Mouse (Mus musculus): ENCODE data around the gene Yipf7.

Yipf7 gene

DNA sequence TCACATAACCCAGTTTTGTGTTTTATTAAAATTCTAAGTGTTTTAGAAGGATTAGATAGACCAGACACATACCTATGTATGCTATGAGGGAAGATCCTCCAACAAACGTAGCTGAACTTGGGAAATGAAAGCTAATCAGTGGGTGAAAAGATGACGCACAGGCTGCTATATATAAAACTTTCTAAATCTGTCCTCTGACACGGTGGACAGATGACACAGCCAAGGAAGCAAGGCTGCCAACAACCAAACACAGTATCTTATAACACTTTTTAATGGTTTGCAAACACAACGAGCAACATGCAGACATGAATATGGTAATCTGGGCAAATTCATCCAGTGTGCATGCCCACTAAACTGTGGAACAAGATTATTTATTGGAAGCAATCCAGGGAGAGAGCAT lies at the start of gene Yipf7:
TSS of gene Yipf7 (minus strand) at position 160 of the 400 bp plus-strand sequence.
- peak; percentile 23 for DNase-seq (ENCODE audit: low spot score in 2 of 2)

DNA sequence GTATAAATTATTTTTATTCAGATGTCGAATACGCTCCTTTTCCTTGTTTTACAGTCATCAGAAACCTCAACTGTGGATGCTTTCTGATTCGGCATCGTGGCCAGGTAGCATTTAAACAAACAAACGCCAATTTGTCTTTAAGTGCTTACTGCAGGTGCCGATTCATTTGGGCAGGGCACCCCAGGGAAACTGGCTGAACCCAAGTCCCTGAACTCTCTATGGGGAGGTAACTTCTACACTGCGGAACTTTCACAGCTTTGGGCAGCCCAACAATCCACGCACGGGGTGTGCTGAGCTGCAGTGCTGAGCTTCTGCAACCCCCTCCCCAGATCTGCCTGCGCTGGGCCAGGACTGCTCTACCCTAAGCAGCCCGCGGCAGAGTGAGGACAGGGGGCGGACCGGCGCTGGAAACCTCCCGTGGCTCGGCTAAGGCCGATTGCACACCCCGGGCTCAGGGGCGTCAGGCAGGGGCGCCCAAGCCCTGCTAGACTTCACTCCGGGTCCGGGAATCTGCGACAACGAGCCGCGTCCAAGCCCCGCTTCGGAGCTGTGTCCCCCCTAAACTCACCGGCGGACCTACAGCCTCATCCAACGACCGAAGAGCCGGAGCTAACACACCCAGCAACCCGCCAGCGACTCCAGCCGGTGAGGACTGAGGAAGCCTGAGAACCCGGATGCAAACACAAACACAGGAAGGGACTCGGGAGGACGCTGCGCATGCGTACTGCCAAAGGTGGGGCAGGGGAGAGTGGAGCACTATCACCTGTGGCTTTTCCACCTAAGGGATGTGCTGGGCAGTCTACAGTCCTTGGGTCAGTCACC lies 49.4 kb upstream of the Yipf7 start, which contains the start of gene Gnpda2:
TSS of gene Gnpda2 (minus strand) at position 701 of the 822 bp plus-strand sequence.
- peak; percentile 86 to 89 for DNase-seq (ENCODE audit: low spot score in 2 of 2)

DNA sequence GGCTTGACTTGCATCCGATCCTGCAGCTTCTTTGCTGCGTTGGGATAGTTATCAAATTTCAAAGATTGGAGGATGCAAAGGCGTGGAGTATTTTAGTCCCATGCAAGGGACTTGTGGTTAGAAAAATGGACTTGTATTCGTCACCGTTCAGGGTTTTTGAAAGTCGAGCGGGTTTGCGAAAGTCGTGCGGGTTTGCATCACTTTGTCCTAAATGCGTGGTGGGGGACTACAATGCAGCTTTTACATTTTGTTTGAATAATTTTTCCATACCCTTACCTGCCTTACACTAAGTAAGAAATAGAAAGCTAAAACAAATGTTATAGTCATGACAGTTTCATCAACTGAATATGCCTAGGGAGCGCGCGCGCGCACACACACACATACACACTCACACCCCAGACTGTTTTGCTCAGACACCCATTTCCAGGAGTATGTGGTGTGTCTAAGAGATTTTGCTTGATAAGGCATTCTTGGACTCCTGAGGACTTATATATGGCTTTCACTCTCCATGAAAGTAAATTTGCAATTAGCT lies 15.0 kb upstream of the Yipf7 start:
- DNase-seq (ENCODE audit: low spot score in 2 of 2): peak in 1 of 2 experiments; percentile 13

DNA sequence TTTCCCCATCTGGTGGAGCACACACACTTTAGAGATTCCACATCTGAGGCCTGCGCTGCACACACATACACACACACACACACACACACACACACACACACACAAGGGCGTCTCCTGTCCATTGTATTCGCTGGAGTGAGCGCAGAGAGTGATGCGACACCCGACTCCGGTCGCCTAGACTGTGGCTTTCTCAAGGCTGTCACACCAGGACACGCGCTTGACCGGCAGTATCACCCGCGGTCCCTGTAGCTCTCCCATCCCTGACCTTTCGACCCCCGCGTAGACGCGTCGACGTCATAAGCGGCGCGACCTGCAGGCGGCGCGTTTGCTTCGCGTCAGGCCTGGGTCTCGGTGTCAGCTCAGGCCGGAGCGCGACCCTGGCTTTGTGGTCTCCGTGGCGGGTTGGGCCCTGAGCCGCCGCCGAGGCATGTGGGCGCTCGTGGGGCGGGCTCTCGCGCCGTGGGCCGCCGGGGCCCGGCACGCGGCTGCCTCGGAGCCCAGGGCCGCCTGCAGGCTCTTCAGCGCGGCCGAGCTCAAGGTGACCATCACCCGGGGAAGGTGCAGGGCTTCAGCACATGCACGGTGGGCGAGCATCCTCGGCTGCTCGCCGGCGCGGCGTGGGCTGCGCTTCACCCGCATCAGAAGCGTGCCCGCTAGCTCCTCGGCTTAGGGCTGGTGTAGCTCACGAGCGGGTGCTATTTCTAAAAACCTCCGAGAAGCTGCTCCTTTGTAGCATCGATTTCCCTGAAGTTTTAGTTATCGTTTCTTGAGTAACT lies 14.4 kb upstream of the Yipf7 start, which contains the start of gene Guf1:
TSS of gene Guf1 (plus strand) at position 296 of the 776 bp plus-strand sequence.
- peak; percentile 94 to 97 for DNase-seq (ENCODE audit: low spot score in 2 of 2)

DNA sequence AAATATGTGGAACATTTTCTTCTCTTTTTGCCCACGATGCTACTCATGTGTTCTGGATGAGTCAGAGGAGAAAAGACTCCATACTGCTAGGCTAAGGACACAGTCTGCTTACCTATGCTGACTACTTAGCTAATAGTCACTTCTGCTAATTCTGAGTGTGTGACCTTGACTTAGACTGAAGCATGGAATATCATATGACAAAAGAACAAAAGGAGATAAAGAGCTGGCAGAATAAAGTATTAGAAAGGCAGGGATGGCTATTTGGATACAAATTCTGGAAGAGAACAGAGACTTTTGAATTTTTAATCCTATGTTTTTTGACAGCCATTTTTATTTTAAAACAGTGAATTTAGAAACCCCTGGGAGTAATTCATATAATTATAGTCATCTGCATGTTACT lies 768 bp downstream of the Yipf7 start:
- DNase-seq (ENCODE audit: low spot score in 2 of 2): no peak

DNA sequence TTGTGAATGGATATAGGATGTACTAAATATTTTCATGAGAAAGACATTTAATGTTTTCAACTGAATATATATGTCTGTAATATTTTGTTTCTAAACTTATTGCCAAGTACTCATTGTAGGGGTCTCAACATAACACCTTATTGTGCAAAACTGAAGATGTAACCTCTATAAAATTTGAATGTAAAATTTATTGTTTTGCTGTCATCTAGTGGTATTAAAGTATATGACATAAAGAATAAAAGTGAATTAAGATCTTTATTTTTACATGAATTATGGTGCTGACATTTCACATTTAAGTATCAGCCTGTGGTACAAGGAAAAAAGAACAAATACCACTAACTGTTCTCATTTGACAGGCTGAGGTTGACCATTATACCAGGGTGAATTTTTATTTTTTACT lies 18.5 kb downstream of the Yipf7 start:
- DNase-seq (ENCODE audit: low spot score in 2 of 2): no peak

DNA sequence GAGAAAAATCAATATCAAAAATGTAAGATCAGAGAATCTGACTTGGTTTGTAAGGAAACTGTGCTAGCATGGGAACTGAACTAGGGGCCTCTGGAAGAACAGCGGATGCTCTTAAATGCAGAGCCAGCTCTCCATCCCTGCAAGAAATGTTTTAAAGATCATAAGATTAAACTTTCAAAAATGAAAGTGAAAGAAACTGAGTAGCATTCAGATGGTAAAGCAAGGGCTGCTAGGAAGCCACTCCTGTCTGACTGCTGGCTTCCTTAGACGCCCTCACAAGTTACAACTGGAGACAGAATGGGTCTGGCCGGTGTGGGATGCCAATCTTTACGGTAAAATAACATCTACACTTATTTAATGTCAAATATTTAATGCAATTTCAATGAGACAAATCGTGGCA lies 20.4 kb downstream of the Yipf7 start:
- no peak for DNase-seq (ENCODE audit: low spot score in 2 of 2)

DNA sequence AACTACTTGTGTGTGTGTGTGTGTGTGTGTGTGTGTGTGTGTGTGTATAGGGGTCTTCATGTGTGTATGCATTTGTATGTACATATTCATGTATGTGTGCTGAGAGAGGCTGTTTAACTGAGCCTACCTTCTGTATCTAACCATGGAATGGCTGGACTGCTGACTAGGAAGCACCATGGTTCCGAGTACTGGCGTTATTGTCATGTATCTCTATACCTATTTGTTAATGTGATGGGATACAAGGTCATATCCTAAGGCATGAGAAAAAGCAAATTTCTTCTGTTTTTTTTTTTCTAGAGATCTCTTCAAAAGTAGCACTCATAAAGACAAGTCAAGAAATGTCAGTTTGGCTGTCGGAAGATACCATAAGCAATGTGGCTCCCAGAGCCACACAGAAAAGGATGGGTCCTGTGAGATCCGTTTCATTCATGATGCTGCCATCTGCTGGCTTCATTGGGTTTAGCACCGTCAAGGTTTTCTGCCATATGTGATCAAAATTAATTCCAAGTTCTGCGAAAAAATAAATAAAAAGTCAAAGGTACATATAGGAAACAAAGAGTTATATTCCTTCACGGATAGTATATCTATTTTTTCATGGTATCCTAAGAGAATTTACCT lies 21.7 kb downstream of the Yipf7 start:
- peak; percentile 78 to 81 for DNase-seq (ENCODE audit: low spot score in 2 of 2)

DNA sequence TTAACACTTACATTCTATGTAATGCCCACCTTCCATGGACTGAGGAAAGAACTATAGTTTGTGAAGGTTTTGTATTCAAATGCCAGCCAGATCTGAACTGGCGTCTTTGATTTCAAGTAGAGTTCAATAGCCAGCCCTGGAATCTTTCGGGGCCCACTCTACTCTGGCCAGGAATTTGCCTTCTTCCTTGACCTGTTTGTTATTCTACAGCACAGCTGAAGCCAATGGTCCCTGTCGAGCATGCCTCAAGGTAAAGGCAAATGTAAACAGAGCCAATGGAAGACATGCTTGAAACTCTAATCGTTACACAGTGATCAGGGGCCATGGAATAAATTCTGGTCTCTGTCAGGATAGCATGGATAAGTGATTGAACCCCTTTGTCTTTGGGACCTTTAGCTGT lies 30.2 kb downstream of the Yipf7 start:
- DNase-seq (ENCODE audit: low spot score in 2 of 2): no peak

DNA sequence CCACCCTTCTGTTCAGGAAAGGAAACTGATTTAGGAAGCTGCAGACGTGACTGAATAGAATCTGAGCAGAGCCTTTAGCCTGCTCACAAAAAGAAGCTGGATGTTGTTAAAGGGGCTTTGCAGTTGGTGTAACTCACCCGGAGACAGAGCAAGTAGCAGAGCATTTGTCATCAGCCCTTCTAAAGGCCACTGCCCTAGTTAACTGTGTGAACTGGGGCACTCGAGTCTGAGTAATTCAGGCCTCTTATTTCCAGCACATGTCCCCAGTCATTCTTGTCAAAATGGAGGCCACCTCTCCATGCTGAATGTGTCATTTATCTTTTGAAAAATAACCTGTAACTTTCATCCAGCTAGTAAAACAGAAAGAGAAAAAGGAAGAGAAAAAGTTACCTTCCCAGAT lies 30.8 kb downstream of the Yipf7 start:
- DNase-seq (ENCODE audit: low spot score in 2 of 2): no peak

DNA sequence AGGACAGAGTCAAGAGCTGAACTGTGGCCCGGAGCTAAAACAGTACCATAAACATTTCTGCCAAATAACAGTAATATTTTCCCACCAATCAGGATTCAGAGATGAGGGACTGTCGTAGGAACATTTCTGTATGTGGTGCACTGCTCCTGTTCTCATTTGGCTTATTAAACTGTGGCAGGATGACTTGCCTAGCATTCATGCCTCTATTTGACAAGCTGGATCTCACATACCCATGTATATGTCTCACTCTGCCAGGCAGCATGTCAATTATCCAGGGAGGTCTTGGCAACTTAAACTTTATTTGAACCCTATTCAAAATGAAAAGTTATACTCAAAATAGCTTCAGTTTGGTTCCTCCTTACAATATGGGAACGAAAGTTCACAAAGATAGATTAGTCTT lies 35.4 kb downstream of the Yipf7 start:
- DNase-seq (ENCODE audit: low spot score in 2 of 2): no peak

DNA sequence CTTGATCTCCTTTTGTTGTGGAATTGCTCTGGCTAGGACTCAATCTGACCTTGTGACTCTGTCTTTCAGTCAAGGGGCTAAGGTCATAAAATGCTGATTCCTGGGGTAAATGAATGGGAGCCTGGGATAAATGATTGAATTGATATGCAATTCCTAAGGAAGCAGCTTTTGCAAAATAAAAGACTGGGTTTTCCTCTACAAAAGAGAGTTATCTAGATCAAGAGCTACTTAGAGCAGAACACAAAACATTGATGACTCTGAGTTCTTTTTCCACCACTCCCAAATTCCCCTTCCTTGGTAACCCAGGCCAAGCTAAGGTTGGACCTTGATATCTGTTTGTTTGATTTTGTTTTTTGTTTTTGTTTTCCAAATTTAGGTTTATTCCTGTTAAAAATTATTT lies 53.4 kb downstream of the Yipf7 start:
- no peak for DNase-seq (ENCODE audit: low spot score in 2 of 2)

DNA sequence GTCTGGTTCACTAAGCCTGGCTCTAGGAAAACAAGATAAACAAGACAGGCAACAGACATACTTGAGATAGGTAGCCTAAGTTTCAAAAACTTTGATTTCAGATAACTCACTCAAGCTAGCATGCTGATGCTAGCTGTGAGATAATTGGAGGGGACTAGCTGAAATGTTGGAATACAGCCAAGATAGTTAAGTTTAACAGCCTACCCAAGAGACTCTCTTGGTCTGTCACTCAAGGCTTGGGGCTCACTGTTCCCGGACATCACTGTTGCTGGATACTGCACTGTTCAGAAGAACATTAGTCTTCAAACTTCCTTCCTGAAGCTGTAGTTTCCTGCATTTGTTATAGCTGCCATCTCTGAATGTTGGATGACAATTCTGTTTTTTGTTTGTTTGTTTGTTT lies 74.9 kb downstream of the Yipf7 start:
- no peak for DNase-seq (ENCODE audit: low spot score in 2 of 2)
